Mouse (Mus musculus): ENCODE measurements around the gene Chaf1a. TPM values are rescaled to one million over a fixed set of nuclear protein-coding genes. Genes with fewer than 3 reads are reported as not detected.
A peak's percentile ranks its signal among the peaks of the same experiment; 100 is the strongest.

Chaf1a gene
- polyA plus RNA-seq, 1 experiment, result 73.6 TPM

- H3K4me1 ChIP-seq (ENCODE audit: control insufficient read depth, insufficient read depth, low read length), result peaks cover 7% of the 10 kb centered on the region; the same call in 1 of the 2 replicates
- TF ChIP-seq POLR2A (IDR thresholded peaks at IDR 0.05; ENCODE audit: borderline replicate concordance, control insufficient read depth, low read depth, low read length), result peak; percentile 91; the same call in 1 of the 2 replicates
- TF ChIP-seq CTCF (IDR thresholded peaks at IDR 0.05; ENCODE audit: control insufficient read depth, insufficient read depth, low read length), result no peak
Observed at GRCm38 (mm10) chr17:56078880-56079795, 38.9 kb downstream of the Chaf1a start, which contains the start of gene Hdgfl2. Gene Hdgfl2 (plus strand): TSS chr17:56079634.

GRCm38 (mm10) chr17:56079921-56080320, 39.7 kb downstream of the Chaf1a start:
- H3K4me3 ChIP-seq (replicated peaks; ENCODE audit: control insufficient read depth, low read depth, low read length), result peak overlapping the region; percentile 95
- H3K4me1 ChIP-seq (ENCODE audit: control insufficient read depth, insufficient read depth, low read length), result peaks cover 7% of the 10 kb centered on the region; the same call in 1 of the 2 replicates
- H3K27ac ChIP-seq (ENCODE audit: control insufficient read depth, insufficient read depth, low read depth, low read length, poor library complexity), result no peak overlapping the region
- under 1% methylated on average over 11 of the region's 11 CpGs for WGBS
- TF ChIP-seq CTCF (IDR thresholded peaks at IDR 0.05; ENCODE audit: control insufficient read depth, insufficient read depth, low read length) (0 out of 2 replicates have a peak, but pooled peaks have one; percentile 4), POLR2A (IDR thresholded peaks at IDR 0.05; ENCODE audit: borderline replicate concordance, control insufficient read depth, low read depth, low read length) (no peak)

More at GRCm38 (mm10) chr17:56078880-56079795, 38.9 kb downstream of the Chaf1a start, which contains the start of gene Hdgfl2:
- Histone ChIP-seq H3K4me3 (replicated peaks; ENCODE audit: control insufficient read depth, low read depth, low read length) (peak within 1 kb of the TSS; percentile 95), H3K27ac (ENCODE audit: control insufficient read depth, insufficient read depth, low read depth, low read length, poor library complexity) (peak within 1 kb of the TSS; percentile 45)
- WGBS, result under 1% methylated on average over 61 of the region's 61 CpGs

- H3K4me1 ChIP-seq (ENCODE audit: control insufficient read depth, insufficient read depth, low read length), result peaks cover 5% of the 10 kb centered on the region; the same call in 1 of the 2 replicates
- no peak overlapping the region for H3K27ac ChIP-seq (ENCODE audit: control insufficient read depth, insufficient read depth, low read depth, low read length, poor library complexity)
- 30% methylated on average over 8 of the region's 8 CpGs for WGBS
- TF ChIP-seq POLR2A (IDR thresholded peaks at IDR 0.05; ENCODE audit: borderline replicate concordance, control insufficient read depth, low read depth, low read length), result no peak
- no peak for TF ChIP-seq CTCF (IDR thresholded peaks at IDR 0.05; ENCODE audit: control insufficient read depth, insufficient read depth, low read length)
- peak overlapping the region; percentile 35 for H3K4me3 ChIP-seq (replicated peaks; ENCODE audit: control insufficient read depth, low read depth, low read length)
Observed at GRCm38 (mm10) chr17:56080781-56081585, 40.7 kb downstream of the Chaf1a start.

- no peak for TF ChIP-seq CTCF (IDR thresholded peaks at IDR 0.05; ENCODE audit: control insufficient read depth, insufficient read depth, low read length)
- Histone ChIP-seq H3K4me3 (replicated peaks; ENCODE audit: control insufficient read depth, low read depth, low read length) (no peak overlapping the region), H3K27ac (ENCODE audit: control insufficient read depth, insufficient read depth, low read depth, low read length, poor library complexity) (no peak overlapping the region), H3K4me1 (ENCODE audit: control insufficient read depth, insufficient read depth, low read length) (no peaks in the 10 kb centered on the region)
- 79% methylated on average over 1 of the region's 1 CpGs for WGBS
Observed at GRCm38 (mm10) chr17:56092312-56092711, 52.1 kb downstream of the Chaf1a start.

- TF ChIP-seq CTCF (IDR thresholded peaks at IDR 0.05; ENCODE audit: control insufficient read depth, insufficient read depth, low read length) (no peak), POLR2A (IDR thresholded peaks at IDR 0.05; ENCODE audit: borderline replicate concordance, control insufficient read depth, low read depth, low read length) (no peak)
- 95% methylated on average over 1 of the region's 1 CpGs for WGBS
- no peak overlapping the region for H3K27ac ChIP-seq (ENCODE audit: control insufficient read depth, insufficient read depth, low read depth, low read length, poor library complexity)
Observed at GRCm38 (mm10) chr17:56092794-56093193, 52.6 kb downstream of the Chaf1a start.

GRCm38 (mm10) chr17:56096883-56097282, 56.6 kb downstream of the Chaf1a start:
- H3K4me3 ChIP-seq (replicated peaks; ENCODE audit: control insufficient read depth, low read depth, low read length), result no peak overlapping the region

More at GRCm38 (mm10) chr17:56092794-56093193, 52.6 kb downstream of the Chaf1a start:
- H3K4me1 ChIP-seq (ENCODE audit: control insufficient read depth, insufficient read depth, low read length), result no peaks in the 10 kb centered on the region
- no peak overlapping the region for H3K4me3 ChIP-seq (replicated peaks; ENCODE audit: control insufficient read depth, low read depth, low read length)

GRCm38 (mm10) chr17:56098180-56098579, 57.9 kb downstream of the Chaf1a start:
- TF ChIP-seq POLR2A (IDR thresholded peaks at IDR 0.05; ENCODE audit: borderline replicate concordance, control insufficient read depth, low read depth, low read length) (no peak), CTCF (IDR thresholded peaks at IDR 0.05; ENCODE audit: control insufficient read depth, insufficient read depth, low read length) (no peak)
- H3K4me1 ChIP-seq (ENCODE audit: control insufficient read depth, insufficient read depth, low read length), result no peaks in the 10 kb centered on the region; the same call in 1 of the 2 replicates
- H3K4me3 ChIP-seq (replicated peaks; ENCODE audit: control insufficient read depth, low read depth, low read length), result no peak overlapping the region
- H3K27ac ChIP-seq (ENCODE audit: control insufficient read depth, insufficient read depth, low read depth, low read length, poor library complexity), result no peak overlapping the region
- WGBS, result 93% methylated on average over 8 of the region's 8 CpGs

More at GRCm38 (mm10) chr17:56096883-56097282, 56.6 kb downstream of the Chaf1a start:
- Histone ChIP-seq H3K27ac (ENCODE audit: control insufficient read depth, insufficient read depth, low read depth, low read length, poor library complexity) (no peak overlapping the region; the same call in 1 of the 2 replicates), H3K4me1 (ENCODE audit: control insufficient read depth, insufficient read depth, low read length) (no peaks in the 10 kb centered on the region)
- 89% methylated on average over 12 of the region's 12 CpGs for WGBS
- TF ChIP-seq CTCF (IDR thresholded peaks at IDR 0.05; ENCODE audit: control insufficient read depth, insufficient read depth, low read length), result no peak
